Mouse (Mus musculus) layer of hippocampus, adult 2 months (tissue): ENCODE measurements around the gene Plekha6. TPM values are rescaled to one million over a fixed set of nuclear protein-coding genes. Genes with fewer than 3 reads are reported as not detected.

Experiments
- DNase-seq, 2 experiments: peaks; one replicate each; pipeline ENCODE4 v3.0.0; 2022; ENCODE audit warnings: low spot score in 2 of 2
- H3K27ac ChIP-seq: fragments of 200-600 bp; 2 replicates; pipeline ENCODE4 v1.8.1; 2022
- H3K4me3 ChIP-seq: fragments of 200-600 bp; 2 replicates; pipeline ENCODE4 v1.8.1; 2022; ENCODE audit warnings: mild to moderate bottlenecking
- CTCF ChIP-seq: fragments of 200-600 bp; conservative IDR thresholded peaks from 2 replicates; pipeline ENCODE4 v1.8.1; 2022; ENCODE audit warnings: antibody characterized with exemption, mild to moderate bottlenecking, moderate library complexity
- total RNA-seq, 2 experiments: library from RNA; stranded (reverse); gene quantifications; 2 replicates each; pipeline ENCODE4 v1.2.3; 2021

The Plekha6 gene
- total RNA-seq, 2 experiments from 2014 or later = 47.6 to 55.0 TPM

- no peak for TF ChIP-seq CTCF
- H3K4me3 ChIP-seq = no peak overlapping the region
- no peak overlapping the region for H3K27ac ChIP-seq
- DNase-seq = no peak
Measured at GRCm38 (mm10) chr1:133274163-133274562, 110.2 kb downstream of the Plekha6 start.

- H3K4me3 ChIP-seq = no peak overlapping the region
- DNase-seq = no peak
- no peak overlapping the region for H3K27ac ChIP-seq
- TF ChIP-seq CTCF = no peak
Measured at GRCm38 (mm10) chr1:133276983-133277382, 113.0 kb downstream of the Plekha6 start.

- H3K4me3 ChIP-seq = no peak overlapping the region
- no peak for DNase-seq
- no peak overlapping the region for H3K27ac ChIP-seq
- no peak for TF ChIP-seq CTCF
Measured at GRCm38 (mm10) chr1:133278539-133278938, 114.5 kb downstream of the Plekha6 start.

- DNase-seq = no peak
- H3K4me3 ChIP-seq = no peak overlapping the region
- TF ChIP-seq CTCF = no peak
- 0 out of 2 replicates have a peak overlapping the region, but pooled peaks have one; percentile 10 for H3K27ac ChIP-seq
Measured at GRCm38 (mm10) chr1:133278946-133279631, 115.1 kb downstream of the Plekha6 start.

GRCm38 (mm10) chr1:133279632-133280093 lies 115.7 kb downstream of the Plekha6 start:
- Histone ChIP-seq H3K27ac (0 out of 2 replicates have a peak overlapping the region, but pooled peaks have one; percentile 10), H3K4me3 (no peak overlapping the region)
- peak; percentile 41 to 64 for DNase-seq
- TF ChIP-seq CTCF = 0 out of 2 replicates have a peak, but pooled peaks have one; percentile 22

GRCm38 (mm10) chr1:133280537-133280936 lies 116.5 kb downstream of the Plekha6 start:
- no peak overlapping the region for H3K27ac ChIP-seq
- TF ChIP-seq CTCF = no peak
- no peak for DNase-seq
- H3K4me3 ChIP-seq = no peak overlapping the region

- DNase-seq = no peak
- Histone ChIP-seq H3K27ac (no peak overlapping the region), H3K4me3 (no peak overlapping the region)
- TF ChIP-seq CTCF = no peak
Measured at GRCm38 (mm10) chr1:133285907-133286306, 121.9 kb downstream of the Plekha6 start.

- Histone ChIP-seq H3K27ac (no peak overlapping the region), H3K4me3 (no peak overlapping the region)
- peak in 1 of 2 experiments; percentile 25 for DNase-seq
- no peak for TF ChIP-seq CTCF
Measured at GRCm38 (mm10) chr1:133287051-133287450, 123.0 kb downstream of the Plekha6 start.

- Histone ChIP-seq H3K4me3 (no peak overlapping the region), H3K27ac (no peak overlapping the region)
- no peak for TF ChIP-seq CTCF
- no peak for DNase-seq
Measured at GRCm38 (mm10) chr1:133287880-133288279, 123.9 kb downstream of the Plekha6 start.

- no peak for DNase-seq
- H3K4me3 ChIP-seq = no peak overlapping the region
- TF ChIP-seq CTCF = no peak
- no peak overlapping the region for H3K27ac ChIP-seq
Measured at GRCm38 (mm10) chr1:133291888-133292287, 127.9 kb downstream of the Plekha6 start.

GRCm38 (mm10) chr1:133292608-133293007 lies 128.6 kb downstream of the Plekha6 start:
- TF ChIP-seq CTCF = 0 out of 2 replicates have a peak, but pooled peaks have one; percentile 15
- no peak for DNase-seq
- Histone ChIP-seq H3K4me3 (no peak overlapping the region), H3K27ac (no peak overlapping the region)

- H3K27ac ChIP-seq = no peak overlapping the region
- no peak for DNase-seq
- no peak overlapping the region for H3K4me3 ChIP-seq
- TF ChIP-seq CTCF = no peak
Measured at GRCm38 (mm10) chr1:133296376-133296775, 132.4 kb downstream of the Plekha6 start.

- Histone ChIP-seq H3K27ac (no peak overlapping the region), H3K4me3 (no peak overlapping the region)
- no peak for DNase-seq
- TF ChIP-seq CTCF = no peak
Measured at GRCm38 (mm10) chr1:133298816-133299215, 134.8 kb downstream of the Plekha6 start.

- DNase-seq = no peak
- TF ChIP-seq CTCF = no peak
- no peak overlapping the region for H3K4me3 ChIP-seq
Measured at GRCm38 (mm10) chr1:133302540-133302939, 138.5 kb downstream of the Plekha6 start.

More at GRCm38 (mm10) chr1:133302540-133302939, 138.5 kb downstream of the Plekha6 start:
- no peak overlapping the region for H3K27ac ChIP-seq
